Mouse (Mus musculus) lung, embryonic 16.5 days (tissue): ENCODE measurements at regions not wholly inside any gene's neighbourhood (a gene's known extent, or its start where the extent isn't known, plus 50 kb on each side); places are given as distances from the start of the nearest gene placed in this dataset.

ENCODE experiments used
- ATAC-seq: fragments of 200-750 bp; cut with Nextera tagmentation; 2 replicates; pipeline ENCODE4 v1.8.0; 2017; ENCODE audit warnings: low read depth, mild to moderate bottlenecking, moderate library complexity
- H3K27ac ChIP-seq: fragments of 300-500 bp; sonication (generic); 2 replicates; pipeline ENCODE4 v1.5.1; 2014; ENCODE audit warnings: mild to moderate bottlenecking, control low read depth, low read length
- H3K27me3 ChIP-seq: fragments of 300-500 bp; sonication (generic); 2 replicates; pipeline ENCODE4 v1.6.1; 2014; ENCODE audit warnings: low read depth, low read length, mixed read lengths; ENCODE audit not compliant: control insufficient read depth, insufficient read depth
- H3K36me3 ChIP-seq: fragments of 300-500 bp; sonication (generic); 2 replicates; pipeline ENCODE4 v1.6.1; 2014; ENCODE audit warnings: low read length; ENCODE audit not compliant: control insufficient read depth, insufficient read depth
- H3K4me1 ChIP-seq: fragments of 300-500 bp; sonication (generic); replicated peaks from 2 replicates; pipeline ENCODE4 v1.6.1; 2014; ENCODE audit warnings: low read length, mixed read lengths; ENCODE audit not compliant: control insufficient read depth, insufficient read depth
- H3K4me2 ChIP-seq: fragments of 300-500 bp; sonication (generic); 2 replicates; pipeline ENCODE4 v1.6.1; 2014; ENCODE audit warnings: low read depth, low read length, control low read depth
- H3K4me3 ChIP-seq: fragments of 300-500 bp; sonication (generic); 2 replicates; pipeline ENCODE4 v1.5.1; 2014; ENCODE audit warnings: mild to moderate bottlenecking, low read length, control low read depth
- H3K9ac ChIP-seq: fragments of 300-500 bp; sonication (generic); 2 replicates; pipeline ENCODE4 v1.6.1; 2014; ENCODE audit warnings: low read length, control low read depth
- H3K9me3 ChIP-seq: fragments of 300-500 bp; sonication (generic); 2 replicates; pipeline ENCODE4 v1.6.1; 2016; ENCODE audit warnings: low read length; ENCODE audit not compliant: control insufficient read depth
- WGBS: fragments of 180-500 bp; shearing (Covaris S2); extraction: QIAGEN DNeasy Blood & Tissue Kit; methylation state at CpG from one replicate; pipeline ENCODE4 v1.1.7; 2014; 5-methylcytosine and 5-hydroxymethylcytosine counted together

- Histone ChIP-seq H3K36me3 (no peaks in the 10 kb centered on the region), H3K4me3 (no peak overlapping the region), H3K9me3 (no peaks in the 10 kb centered on the region), H3K4me1 (no peaks in the 10 kb centered on the region; the same call in 1 of the 2 replicates), H3K27me3 (no peaks in the 10 kb centered on the region), H3K9ac (no peak overlapping the region), H3K4me2 (no peak overlapping the region), H3K27ac (no peak overlapping the region)
- 24% methylated on average over 4 of the region's 4 CpGs for WGBS
- no peak for ATAC-seq
Observed at GRCm38 (mm10) chr6:117605685-117606084, 235.3 kb upstream of the Zfp637 start.

DNA sequence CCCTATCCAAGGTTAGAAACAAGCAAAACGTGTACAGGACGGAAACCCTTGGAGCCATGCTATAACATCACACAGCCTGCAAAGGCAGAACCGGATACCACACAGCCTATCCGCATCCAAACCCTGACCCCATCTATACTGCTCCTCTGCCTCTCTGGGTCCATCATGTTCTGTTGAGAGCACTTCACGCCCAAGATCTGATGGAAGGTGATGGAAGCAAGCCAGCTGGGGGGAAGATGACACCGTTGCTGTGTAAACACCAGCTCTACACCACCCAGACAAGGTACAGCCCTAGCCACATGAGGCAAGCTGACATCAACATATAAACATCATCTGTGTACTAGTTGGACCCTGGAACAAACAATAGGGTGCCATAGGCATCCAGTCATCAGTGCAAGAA, 234.8 kb upstream of the Zfp637 start:
- no peaks in the 10 kb centered on the region; the same call in 1 of the 2 replicates for H3K4me1 ChIP-seq
- no peak overlapping the region for H3K4me2 ChIP-seq
- ATAC-seq = no peak
- no peaks in the 10 kb centered on the region for H3K27me3 ChIP-seq
- H3K9ac ChIP-seq = no peak overlapping the region
- no peaks in the 10 kb centered on the region for H3K9me3 ChIP-seq
- H3K27ac ChIP-seq = no peak overlapping the region
- 72% methylated on average over 6 of the region's 6 CpGs for WGBS
- no peaks in the 10 kb centered on the region for H3K36me3 ChIP-seq
- no peak overlapping the region for H3K4me3 ChIP-seq

GRCm38 (mm10) chr6:117607023-117607422, 234.0 kb upstream of the Zfp637 start:
- ATAC-seq = no peak
- H3K4me2 ChIP-seq = no peak overlapping the region
- no peaks in the 10 kb centered on the region for H3K9me3 ChIP-seq
- 47% methylated on average over 5 of the region's 5 CpGs for WGBS
- no peaks in the 10 kb centered on the region for H3K36me3 ChIP-seq
- no peaks in the 10 kb centered on the region for H3K27me3 ChIP-seq
- no peaks in the 10 kb centered on the region; the same call in 1 of the 2 replicates for H3K4me1 ChIP-seq
- no peak overlapping the region for H3K27ac ChIP-seq
- H3K4me3 ChIP-seq = no peak overlapping the region
- H3K9ac ChIP-seq = no peak overlapping the region

DNA sequence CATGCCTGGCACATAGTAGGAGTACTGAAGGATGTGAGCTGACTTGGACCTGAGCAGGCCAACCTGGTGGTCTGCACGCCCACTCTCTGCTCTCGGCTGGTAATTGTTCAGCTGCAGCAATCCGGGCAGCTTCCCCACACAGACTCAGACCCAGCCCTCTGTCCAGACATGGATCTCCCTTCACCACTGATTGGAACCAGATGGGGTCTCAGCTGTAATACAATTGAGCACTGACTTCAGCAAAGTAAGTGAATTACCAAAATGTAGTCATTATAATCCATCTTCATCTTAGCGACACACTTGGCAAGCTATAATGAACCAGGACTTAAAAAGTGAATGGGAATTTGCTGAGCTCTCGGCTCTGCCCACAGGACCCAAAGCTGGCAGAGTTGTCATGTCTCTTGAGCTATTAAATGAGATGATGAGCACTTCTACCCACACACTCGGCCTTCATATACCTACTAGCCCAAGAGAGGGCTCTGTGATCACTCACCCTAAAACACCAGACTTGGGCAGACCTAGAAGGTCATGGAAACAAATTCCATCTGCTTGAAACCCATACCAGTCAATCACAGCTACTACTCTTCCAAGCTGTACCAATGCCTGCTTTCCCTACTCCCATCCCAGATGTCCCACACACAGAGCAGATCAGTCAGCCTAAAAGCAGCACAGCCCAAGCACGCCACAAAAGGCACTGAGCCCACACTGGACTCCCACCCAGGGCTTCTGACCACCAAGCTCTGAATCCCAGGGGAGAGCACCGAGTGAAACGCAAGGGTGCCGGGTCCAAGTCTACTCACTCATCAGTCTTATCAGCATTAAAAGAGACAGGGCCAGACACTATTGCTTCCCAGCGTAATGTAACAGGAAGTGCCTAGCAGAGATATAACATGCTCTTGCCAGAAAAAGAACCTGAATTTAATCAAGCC, 231.2 kb upstream of the Zfp637 start:
- Histone ChIP-seq H3K4me3 (no peak overlapping the region), H3K4me1 (peaks cover 2% of the 10 kb centered on the region; the same call in 1 of the 2 replicates), H3K27me3 (no peaks in the 10 kb centered on the region), H3K9ac (no peak overlapping the region), H3K4me2 (no peak overlapping the region), H3K27ac (no peak overlapping the region), H3K36me3 (no peaks in the 10 kb centered on the region), H3K9me3 (no peaks in the 10 kb centered on the region)
- WGBS = 48% methylated on average over 11 of the region's 11 CpGs
- peak; percentile 65 for ATAC-seq

DNA sequence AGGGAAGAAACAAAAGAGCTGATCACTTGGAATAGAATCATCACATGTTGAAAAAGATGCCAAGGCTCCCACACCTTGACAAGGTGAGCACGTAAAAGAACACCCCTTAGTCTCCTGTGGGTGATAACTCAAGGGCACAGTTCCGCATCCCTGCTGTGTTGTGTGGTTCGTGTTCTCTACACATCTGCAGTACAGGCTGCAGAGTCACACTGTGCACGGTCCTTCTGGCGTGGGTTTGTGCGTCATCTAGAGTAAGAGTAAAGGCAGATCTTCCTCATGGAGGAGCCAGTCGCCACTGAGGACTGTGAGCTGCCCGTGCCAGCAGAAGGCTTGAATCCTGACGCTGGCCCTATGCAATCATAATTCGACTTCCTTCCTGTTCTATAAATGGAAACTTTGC, 229.7 kb upstream of the Zfp637 start:
- no peak overlapping the region for H3K27ac ChIP-seq
- 80% methylated on average over 10 of the region's 10 CpGs for WGBS
- H3K27me3 ChIP-seq = no peaks in the 10 kb centered on the region
- H3K4me2 ChIP-seq = no peak overlapping the region
- peaks cover 2% of the 10 kb centered on the region; the same call in 1 of the 2 replicates for H3K4me1 ChIP-seq
- no peak overlapping the region for H3K4me3 ChIP-seq
- no peaks in the 10 kb centered on the region for H3K9me3 ChIP-seq
- H3K36me3 ChIP-seq = no peaks in the 10 kb centered on the region
- H3K9ac ChIP-seq = no peak overlapping the region
- ATAC-seq = no peak

DNA sequence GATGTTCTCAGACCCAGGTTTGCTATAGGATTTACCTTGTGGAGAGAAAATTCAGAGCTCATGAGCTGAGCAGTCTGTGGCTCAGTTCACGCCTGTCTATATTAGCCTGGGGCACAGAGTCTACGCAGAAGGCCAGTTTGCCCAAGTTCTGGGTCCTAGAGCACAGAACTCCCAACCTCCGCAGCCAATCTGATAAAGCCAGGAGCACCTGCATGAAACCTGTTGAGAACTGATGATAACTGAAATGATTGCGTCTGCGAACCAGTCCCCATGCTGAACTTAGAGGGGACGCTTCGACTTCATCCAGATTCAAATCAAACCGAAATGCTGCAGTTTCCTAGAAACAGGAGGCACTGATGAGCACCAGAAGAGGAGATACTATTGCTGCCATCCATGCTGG, 229.0 kb upstream of the Zfp637 start:
- no peak for ATAC-seq
- WGBS = 92% methylated on average over 8 of the region's 8 CpGs
- Histone ChIP-seq H3K4me2 (no peak overlapping the region), H3K4me1 (peaks cover 2% of the 10 kb centered on the region; the same call in 1 of the 2 replicates), H3K9me3 (no peaks in the 10 kb centered on the region), H3K27me3 (no peaks in the 10 kb centered on the region), H3K36me3 (no peaks in the 10 kb centered on the region), H3K9ac (no peak overlapping the region), H3K27ac (no peak overlapping the region), H3K4me3 (no peak overlapping the region)

- Histone ChIP-seq H3K9me3 (no peaks in the 10 kb centered on the region), H3K27ac (no peak overlapping the region), H3K4me2 (no peak overlapping the region), H3K27me3 (no peaks in the 10 kb centered on the region), H3K4me1 (peaks cover 2% of the 10 kb centered on the region; the same call in 1 of the 2 replicates), H3K9ac (no peak overlapping the region), H3K36me3 (no peaks in the 10 kb centered on the region), H3K4me3 (no peak overlapping the region)
- 77% methylated on average over 8 of the region's 8 CpGs for WGBS
- ATAC-seq = no peak
Observed at GRCm38 (mm10) chr6:117612421-117612820, 228.6 kb upstream of the Zfp637 start.

- 0 out of 2 replicates have a peak, but pooled peaks have one; percentile 17 for ATAC-seq
- H3K9me3 ChIP-seq = no peaks in the 10 kb centered on the region
Observed at GRCm38 (mm10) chr6:117613656-117614350, 227.2 kb upstream of the Zfp637 start.

GRCm38 (mm10) chr6:117614386-117614785, 226.6 kb upstream of the Zfp637 start:
- no peaks in the 10 kb centered on the region for H3K36me3 ChIP-seq
- 53% methylated on average over 6 of the region's 6 CpGs for WGBS
- H3K9me3 ChIP-seq = no peaks in the 10 kb centered on the region
- H3K27ac ChIP-seq = peak overlapping the region; percentile 8; the same call in 1 of the 2 replicates
- ATAC-seq = no peak
- H3K4me1 ChIP-seq = peaks cover 2% of the 10 kb centered on the region; the same call in 1 of the 2 replicates
- H3K4me2 ChIP-seq = no peak overlapping the region
- H3K4me3 ChIP-seq = no peak overlapping the region
- H3K9ac ChIP-seq = no peak overlapping the region
- H3K27me3 ChIP-seq = no peaks in the 10 kb centered on the region

More at GRCm38 (mm10) chr6:117613656-117614350, 227.2 kb upstream of the Zfp637 start:
- H3K9ac ChIP-seq = no peak overlapping the region
- no peaks in the 10 kb centered on the region for H3K27me3 ChIP-seq
- H3K4me3 ChIP-seq = no peak overlapping the region
- 52% methylated on average over 11 of the region's 11 CpGs for WGBS
- peaks cover 2% of the 10 kb centered on the region; the same call in 1 of the 2 replicates for H3K4me1 ChIP-seq
- H3K27ac ChIP-seq = no peak overlapping the region
- H3K36me3 ChIP-seq = no peaks in the 10 kb centered on the region
- no peak overlapping the region for H3K4me2 ChIP-seq
